Mouse (Mus musculus) lung, postnatal 0 days (tissue): Measurements from ENCODE around the gene Gm17409. TPM values are rescaled to one million over a fixed set of nuclear protein-coding genes. Genes with fewer than 3 reads are reported as not detected.

Experiments
- ATAC-seq: fragments of 200-750 bp; cut with Nextera tagmentation; 2 replicates; pipeline ENCODE4 v1.8.0; 2017; ENCODE audit warnings: moderate library complexity
- DNase-seq: peaks from one replicate; pipeline ENCODE4 v3.0.0-alpha.2; 2016; ENCODE audit warnings: low spot score
- H3K27ac ChIP-seq: fragments of 300-500 bp; sonication (generic); 2 replicates; pipeline ENCODE4 v1.5.1; 2014; ENCODE audit warnings: antibody characterized with exemption, mild to moderate bottlenecking, low read length, mixed read lengths
- H3K27me3 ChIP-seq: fragments of 300-500 bp; sonication (generic); replicated peaks from 2 replicates; pipeline ENCODE4 v1.6.1; 2014; ENCODE audit warnings: low read length, mixed read lengths; ENCODE audit not compliant: insufficient read depth
- H3K36me3 ChIP-seq: fragments of 300-500 bp; sonication (generic); 2 replicates; pipeline ENCODE4 v1.6.1; 2014; ENCODE audit warnings: low read length, mixed read lengths; ENCODE audit not compliant: insufficient read depth
- H3K4me1 ChIP-seq: fragments of 300-500 bp; sonication (generic); 2 replicates; pipeline ENCODE4 v1.6.1; 2014; ENCODE audit warnings: antibody characterized with exemption, low read depth, low read length, mixed read lengths; ENCODE audit not compliant: insufficient read depth
- H3K4me2 ChIP-seq: fragments of 300-500 bp; sonication (generic); replicated peaks from 2 replicates; pipeline ENCODE4 v1.6.1; 2014; ENCODE audit warnings: low read depth, mild to moderate bottlenecking, low read length, moderate library complexity, mixed read lengths
- H3K4me3 ChIP-seq: fragments of 300-500 bp; sonication (generic); 2 replicates; pipeline ENCODE4 v1.5.1; 2014; ENCODE audit warnings: low read depth, low read length
- H3K9ac ChIP-seq: fragments of 300-500 bp; sonication (generic); replicated peaks from 2 replicates; pipeline ENCODE4 v1.6.1; 2014; ENCODE audit warnings: low read depth, mild to moderate bottlenecking
- H3K9me3 ChIP-seq: fragments of 300-500 bp; sonication (generic); 2 replicates; pipeline ENCODE4 v1.6.1; 2016; ENCODE audit warnings: low read length, mixed read lengths
- CTCF ChIP-seq: IDR thresholded peaks from 2 replicates; pipeline ENCODE4 v1.5.1; 2016; ENCODE audit warnings: antibody characterized with exemption, mild to moderate bottlenecking
- EP300 ChIP-seq: IDR thresholded peaks from 2 replicates; pipeline ENCODE4 v1.6.1; 2016; ENCODE audit warnings: antibody characterized with exemption, mild to moderate bottlenecking, control low read depth
- WGBS: fragments of 180-500 bp; shearing (Covaris S2); extraction: QIAGEN DNeasy Blood & Tissue Kit; methylation state at CpG from one replicate; pipeline ENCODE4 v1.1.7; 2014; 5-methylcytosine and 5-hydroxymethylcytosine counted together
- polyA plus RNA-seq: library from polyadenylated mRNA; unstranded; fragments of >200 nt; fragmentation: Nextera tagmentation; extraction: Ambion mirVana; gene quantifications from 2 replicates; pipeline ENCODE4 v1.2.1, GENCODE M21; 2015

The Gm17409 gene
- polyA plus RNA-seq, 1 experiment from 2014 or later, result not detected

DNA sequence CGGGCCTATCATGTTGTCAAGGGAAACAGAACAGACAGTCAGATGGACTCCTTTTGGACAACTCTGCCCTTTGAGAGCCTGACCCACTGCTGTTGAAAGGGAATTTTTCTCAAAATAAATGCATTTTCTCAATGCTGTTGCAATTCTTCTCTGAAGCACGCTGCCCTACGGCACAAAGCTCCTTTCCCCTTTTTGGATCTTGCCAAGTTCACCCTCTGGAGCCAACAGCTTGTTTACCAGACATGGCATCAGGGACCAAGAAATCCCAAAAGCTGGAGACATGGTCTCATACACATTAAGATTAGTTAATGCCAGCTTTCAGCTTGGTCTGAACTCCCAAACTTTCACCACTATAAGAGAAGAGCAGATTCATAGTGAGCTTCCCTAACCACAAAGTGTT is 33.0 kb upstream of the Gm17409 start:
- DNase-seq (no peak), ATAC-seq (no peak)
- Histone ChIP-seq H3K27ac (no peak overlapping the region), H3K36me3 (no peaks in the 10 kb centered on the region), H3K4me2 (no peak overlapping the region), H3K9me3 (no peaks in the 10 kb centered on the region), H3K4me1 (no peaks in the 10 kb centered on the region), H3K27me3 (no peaks in the 10 kb centered on the region), H3K4me3 (no peak overlapping the region), H3K9ac (no peak overlapping the region)
- 87% methylated on average over 3 of the region's 3 CpGs for WGBS
- TF ChIP-seq CTCF (no peak), EP300 (no peak)

DNA sequence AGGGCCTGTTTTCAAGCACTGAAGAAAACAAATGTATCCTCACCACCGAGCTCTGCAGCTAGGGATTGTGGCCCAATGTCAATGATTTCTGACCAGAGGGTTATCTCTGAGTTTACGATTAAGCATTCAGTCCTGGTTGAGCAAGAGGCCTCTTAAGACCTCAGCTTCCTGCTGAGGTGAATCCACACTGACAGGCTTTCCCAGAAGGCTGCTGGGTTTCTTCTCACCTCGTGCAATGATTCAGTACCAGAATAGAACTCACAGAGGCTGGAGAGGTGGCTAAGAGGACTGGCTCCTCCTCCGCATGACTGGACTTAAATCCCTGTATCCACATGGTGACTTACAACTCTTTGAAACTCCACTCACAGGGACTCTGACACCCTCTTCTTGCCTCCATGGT is 26.8 kb upstream of the Gm17409 start:
- Histone ChIP-seq H3K9me3 (no peaks in the 10 kb centered on the region), H3K27me3 (no peaks in the 10 kb centered on the region), H3K4me1 (no peaks in the 10 kb centered on the region), H3K27ac (no peak overlapping the region), H3K4me2 (no peak overlapping the region), H3K4me3 (no peak overlapping the region), H3K36me3 (peaks cover 8% of the 10 kb centered on the region; the same call in 1 of the 2 replicates), H3K9ac (no peak overlapping the region)
- WGBS, result 53% methylated on average over 4 of the region's 4 CpGs
- DNase-seq (no peak), ATAC-seq (no peak; the same call in 1 of the 2 replicates)
- TF ChIP-seq EP300, result no peak
- no peak for TF ChIP-seq CTCF

DNA sequence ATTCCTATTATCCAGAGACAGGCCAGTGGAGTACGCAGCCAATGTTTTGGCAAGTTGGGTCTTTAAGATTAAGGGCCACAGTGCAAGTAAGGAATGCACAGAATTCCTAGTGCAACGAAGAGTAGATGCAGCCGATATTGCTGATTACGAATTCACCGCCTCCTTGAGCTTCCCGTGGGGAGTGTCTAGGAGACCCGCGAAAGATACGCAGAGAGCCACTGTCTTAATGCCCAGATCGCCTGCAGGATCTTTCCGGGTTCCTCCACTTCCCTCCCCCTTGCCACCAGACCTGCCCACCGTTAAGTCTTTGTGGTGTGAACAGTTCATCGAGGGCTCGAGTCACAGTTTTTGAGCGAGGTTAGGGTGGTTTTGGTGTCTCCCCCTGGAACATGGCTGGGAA is 22.9 kb upstream of the Gm17409 start:
- Histone ChIP-seq H3K27me3 (no peaks in the 10 kb centered on the region), H3K27ac (no peak overlapping the region), H3K4me1 (no peaks in the 10 kb centered on the region), H3K9me3 (no peaks in the 10 kb centered on the region), H3K36me3 (peaks cover 8% of the 10 kb centered on the region; the same call in 1 of the 2 replicates), H3K4me2 (no peak overlapping the region), H3K4me3 (no peak overlapping the region), H3K9ac (no peak overlapping the region)
- no peak for TF ChIP-seq EP300
- TF ChIP-seq CTCF, result no peak
- no peak for DNase-seq
- no peak for ATAC-seq
- WGBS, result 90% methylated on average over 15 of the region's 15 CpGs

GRCm38 (mm10) chr2:58454095-58454865 is 15.6 kb upstream of the Gm17409 start:
- H3K9ac ChIP-seq, result no peak overlapping the region
- H3K4me2 ChIP-seq, result no peak overlapping the region
- H3K27me3 ChIP-seq, result no peaks in the 10 kb centered on the region
- ATAC-seq (no peak), DNase-seq (no peak)
- TF ChIP-seq CTCF, result no peak
- no peak for TF ChIP-seq EP300
- peaks cover 5% of the 10 kb centered on the region; the same call in 1 of the 2 replicates for H3K36me3 ChIP-seq
- no peaks in the 10 kb centered on the region for H3K9me3 ChIP-seq
- no peak overlapping the region for H3K27ac ChIP-seq
- H3K4me3 ChIP-seq, result no peak overlapping the region
- no peaks in the 10 kb centered on the region for H3K4me1 ChIP-seq
- WGBS, result 88% methylated on average over 16 of the region's 16 CpGs

DNA sequence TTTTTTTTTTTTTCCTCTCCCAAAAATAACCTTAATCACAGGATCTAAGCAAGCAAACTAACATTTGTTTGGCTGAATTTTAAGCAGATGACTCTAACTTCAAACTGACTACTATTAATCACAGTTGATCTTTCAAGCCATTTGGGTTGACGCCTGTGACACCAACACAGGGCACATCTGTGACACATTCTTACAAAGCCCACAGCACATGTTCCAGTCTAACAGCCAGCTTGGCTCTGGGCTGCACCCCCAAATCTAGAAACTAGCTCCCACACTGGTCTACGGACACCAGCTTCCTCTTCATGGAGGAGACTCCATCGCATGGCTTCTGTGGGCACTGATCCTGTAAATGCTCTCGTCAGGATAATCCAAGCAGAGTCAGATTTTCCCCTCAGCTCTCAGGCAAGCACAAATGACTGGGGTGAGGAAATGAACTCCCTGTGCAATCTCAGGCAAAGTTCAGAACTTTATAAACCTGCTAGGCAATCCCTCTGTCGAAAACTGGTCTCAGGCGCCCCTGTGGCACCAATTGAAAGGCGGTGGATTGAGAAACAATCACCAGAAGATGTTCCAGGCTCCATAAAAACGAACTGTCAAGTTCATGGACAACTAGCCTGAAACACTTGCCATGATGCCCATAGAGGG is 13.0 kb upstream of the Gm17409 start:
- no peak for TF ChIP-seq EP300
- no peak for TF ChIP-seq CTCF
- Histone ChIP-seq H3K4me3 (no peak overlapping the region), H3K27me3 (no peaks in the 10 kb centered on the region), H3K9ac (no peak overlapping the region), H3K4me2 (no peak overlapping the region), H3K27ac (no peak overlapping the region), H3K36me3 (peaks cover 5% of the 10 kb centered on the region; the same call in 1 of the 2 replicates), H3K9me3 (no peaks in the 10 kb centered on the region), H3K4me1 (no peaks in the 10 kb centered on the region)
- no peak for ATAC-seq
- no peak for DNase-seq
- 91% methylated on average over 8 of the region's 8 CpGs for WGBS

GRCm38 (mm10) chr2:58457488-58457865 is 12.4 kb upstream of the Gm17409 start:
- H3K9ac ChIP-seq, result no peak overlapping the region
- H3K4me3 ChIP-seq, result no peak overlapping the region
- H3K27me3 ChIP-seq, result no peaks in the 10 kb centered on the region
- no peak for DNase-seq
- peak; percentile 29; the same call in 1 of the 2 replicates for TF ChIP-seq CTCF
- TF ChIP-seq EP300, result no peak
- H3K9me3 ChIP-seq, result no peaks in the 10 kb centered on the region
- H3K36me3 ChIP-seq, result peaks cover 8% of the 10 kb centered on the region; the same call in 1 of the 2 replicates
- ATAC-seq, result no peak
- no peaks in the 10 kb centered on the region for H3K4me1 ChIP-seq
- H3K4me2 ChIP-seq, result no peak overlapping the region
- no peak overlapping the region for H3K27ac ChIP-seq
- WGBS, result 91% methylated on average over 5 of the region's 5 CpGs
